Mouse (Mus musculus): Measurements from ENCODE around the gene Myo1f. TPM values are rescaled to one million over a fixed set of nuclear protein-coding genes. Genes with fewer than 3 reads are reported as not detected.

The Myo1f gene
- polyA plus RNA-seq (2012; rRNA removed), result 2.5 and 4.5 TPM in 2 replicates

DNA sequence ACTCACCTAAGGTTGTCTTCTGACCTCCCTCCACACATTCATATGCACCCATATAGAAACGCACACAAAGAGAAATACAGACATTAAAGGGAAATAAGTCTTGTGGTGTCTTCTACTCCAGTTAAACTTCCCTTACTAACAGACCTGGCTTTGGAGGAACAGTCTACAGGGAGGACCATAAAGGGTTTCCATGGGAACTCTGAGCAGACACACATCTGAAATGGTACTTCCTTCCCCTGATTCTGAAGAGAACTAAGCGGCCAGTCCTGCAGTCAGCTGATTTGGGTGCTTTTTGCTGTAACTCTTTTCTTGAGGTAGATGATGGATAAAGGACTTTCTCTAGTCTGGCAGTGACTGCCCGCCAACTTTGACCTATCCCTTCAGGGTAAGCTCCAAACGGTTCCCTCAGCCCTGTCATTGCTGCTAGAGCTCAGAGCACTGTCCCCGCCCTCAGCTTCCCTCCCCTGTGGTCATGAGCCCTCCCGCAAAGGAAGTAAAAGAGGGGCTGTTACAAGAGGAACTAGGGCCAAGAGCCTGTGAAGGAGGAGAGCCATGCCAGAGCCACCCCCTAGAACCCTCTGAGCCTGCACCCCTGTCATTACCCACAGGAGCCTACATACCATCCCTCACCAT lies at the start of gene Myo1f:
Myo1f (plus strand) TSS at position 485 of the 633 bp plus-strand sequence.

DNA sequence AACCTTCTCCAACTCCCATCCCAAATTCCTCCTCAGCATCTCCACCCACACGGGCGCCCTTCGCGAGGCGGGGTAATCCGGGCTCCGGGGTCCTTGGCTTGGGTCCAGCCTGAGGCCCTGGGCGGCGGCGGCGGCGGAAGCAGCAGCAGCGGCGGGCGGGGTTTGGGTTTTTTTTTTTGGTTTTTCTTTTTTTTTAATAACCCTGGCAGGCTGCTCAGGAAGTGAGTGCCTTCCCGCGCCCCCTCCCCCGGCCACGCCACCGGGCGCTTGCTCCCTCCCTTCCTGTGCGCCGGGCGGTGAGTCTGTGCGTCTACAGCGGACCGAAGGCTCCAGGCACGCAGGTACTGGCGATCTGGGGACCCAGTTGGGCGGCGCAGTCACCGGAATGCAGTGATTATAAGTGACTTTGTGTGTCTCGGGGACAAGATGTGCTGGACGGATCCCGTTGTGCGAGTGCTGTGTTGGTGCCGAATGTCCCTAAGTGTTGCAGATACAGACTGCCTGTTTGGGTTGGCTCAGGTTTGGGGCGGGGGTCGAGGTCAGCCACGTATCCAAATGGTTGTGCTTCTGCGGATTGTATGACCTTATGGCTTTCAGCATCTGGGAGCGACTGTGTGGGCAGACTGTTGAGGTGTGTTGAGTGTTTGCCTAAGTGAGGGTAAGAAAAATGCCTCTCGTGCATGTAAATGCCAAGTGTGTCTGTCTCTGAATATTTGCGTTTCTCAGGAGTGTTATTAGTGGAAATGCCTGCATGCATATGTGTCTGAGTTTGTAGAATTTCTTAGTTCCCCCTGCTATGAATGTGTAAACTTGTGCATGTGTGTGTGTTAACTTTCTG lies 31.4 kb upstream of the Myo1f start, which contains the start of gene Adamts10:
Adamts10 (plus strand) TSS at position 287 of the 838 bp plus-strand sequence.

GRCm38 (mm10) chr17:33628621-33629486 lies 73.3 kb downstream of the Myo1f start, which contains the start of gene Zfp414:
Zfp414 (plus strand) TSS chr17:33629090.

DNA sequence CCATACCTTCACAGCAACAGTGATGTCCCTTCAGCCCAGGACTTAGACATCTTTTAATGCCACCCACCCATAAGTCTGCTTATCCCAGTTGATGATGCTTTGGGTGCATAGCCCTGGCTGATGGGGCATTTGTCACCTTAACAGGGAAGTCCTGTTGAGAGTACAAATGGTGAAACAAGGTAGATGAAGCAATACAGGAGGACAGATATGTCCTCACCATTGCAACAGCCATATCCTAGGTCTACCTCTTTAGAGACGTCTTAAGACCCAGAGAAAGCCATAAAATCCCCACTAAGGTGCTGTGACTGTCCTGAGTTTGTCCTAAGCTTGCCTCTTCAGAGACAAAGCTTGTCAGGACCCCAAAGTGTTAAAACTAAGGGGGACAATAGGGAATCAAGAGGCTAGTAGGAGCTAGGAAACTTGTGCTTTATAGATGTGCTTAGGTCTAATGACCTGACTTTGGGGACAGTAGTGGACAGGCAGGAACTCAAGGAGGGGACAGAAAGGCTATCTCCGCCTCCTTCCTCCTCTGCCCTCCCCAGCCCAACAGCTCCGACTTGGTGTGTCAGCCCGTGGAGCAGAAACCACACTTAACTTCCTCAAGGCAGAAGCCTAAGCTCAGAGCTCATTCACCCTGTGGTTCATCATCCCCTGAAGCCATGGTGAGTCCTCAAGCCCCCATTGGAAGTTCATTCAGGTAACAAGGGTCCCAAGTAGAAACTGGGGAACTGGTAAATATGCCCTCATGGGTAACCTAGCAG lies 82.2 kb downstream of the Myo1f start, which contains the start of gene Pram1:
Pram1 (plus strand) TSS at position 541 of the 761 bp plus-strand sequence.

Other genes with a start within 250 kb of the Myo1f start
- gene Zfp81, start 196.8 kb upstream of the Myo1f start, polyA plus RNA-seq (2012; rRNA removed), result 0.41 and 0.93 TPM in 2 replicates
- 0.78 and 0.81 TPM in 2 replicates for gene Zfp101, start 161.1 kb upstream of the Myo1f start, polyA plus RNA-seq (2012; rRNA removed)
- gene Actl9, start 122.8 kb upstream of the Myo1f start, polyA plus RNA-seq (2012; rRNA removed), result 0.08 and 0.31 TPM in 2 replicates
- gene Adamts10, start 31.5 kb upstream of the Myo1f start, polyA plus RNA-seq (2012; rRNA removed), result 44.4 and 46.9 TPM in 2 replicates
- gene Zfp414, start 73.4 kb downstream of the Myo1f start, polyA plus RNA-seq (2012; rRNA removed), result 52.2 and 68.0 TPM in 2 replicates
- gene Pram1, start 82.3 kb downstream of the Myo1f start, polyA plus RNA-seq (2012; rRNA removed), result not detected in 2 replicates
- 78.7 and 84.2 TPM in 2 replicates for gene Hnrnpm, start 131.2 kb downstream of the Myo1f start, polyA plus RNA-seq (2012; rRNA removed)
- gene March2, start 163.0 kb downstream of the Myo1f start, polyA plus RNA-seq (2012; rRNA removed), result 85.9 and 104 TPM in 2 replicates
- 299 and 329 TPM in 2 replicates for gene Rab11b, start 204.8 kb downstream of the Myo1f start, polyA plus RNA-seq (2012; rRNA removed)
- gene Angptl4, start 226.1 kb downstream of the Myo1f start, polyA plus RNA-seq (2012; rRNA removed), result 5.4 and 9.5 TPM in 2 replicates